Mouse (Mus musculus): Measurements from ENCODE around the gene Kcnq4. TPM values are rescaled to one million over a fixed set of nuclear protein-coding genes. Genes with fewer than 3 reads are reported as not detected.

The Kcnq4 gene
- total RNA-seq, 2 experiments from 2014 or later, result 15.7 to 18.5 TPM

Small RNA genes within 50 kb of the gene (microRNA-seq; reads per million reads assigned to microRNA genes)
- gene Mir30c-1, result 57.4 to 60.1 reads per million in 2 experiments
- 0 reads per million in 2 experiments for gene Mir30e
- 0 reads per million in 2 experiments for gene Mir30f

Other genes with a start within 250 kb of the Kcnq4 start
- gene Slfnl1, start 216.4 kb downstream of the Kcnq4 start, total RNA-seq (2021), result not detected
- gene Ctps, start 178.3 kb downstream of the Kcnq4 start, total RNA-seq (2021), result 10 to 100 TPM; 13.4 to 20.4 TPM
- gene Gm8439, start 159.9 kb downstream of the Kcnq4 start, total RNA-seq (2021), result not detected
- 10 to 100 TPM; 38.6 to 69.1 TPM for gene Cited4, start 82.0 kb downstream of the Kcnq4 start, total RNA-seq (2021)
- 10 to 100 TPM; 43.7 to 44.3 TPM for gene Nfyc, start 83.0 kb upstream of the Kcnq4 start, total RNA-seq (2021)
- under 1 TPM in 1 of 2 experiments, not detected in 1; 0.06 TPM for gene Rims3, start 106.2 kb upstream of the Kcnq4 start, total RNA-seq (2021)
- 1 to 10 TPM; 2.8 to 3.9 TPM for gene Exo5, start 176.4 kb upstream of the Kcnq4 start, total RNA-seq (2021)
- 1 to 10 TPM; 1.1 to 1.3 TPM for gene Zfp69, start 203.1 kb upstream of the Kcnq4 start, total RNA-seq (2021)

Data from gastrocnemius, postnatal 14 days (tissue).